Mouse (Mus musculus) liver, postnatal 0 days (tissue): Measurements from ENCODE around the gene Ppdpf. TPM values are rescaled to one million over a fixed set of nuclear protein-coding genes. Genes with fewer than 3 reads are reported as not detected.

ENCODE experiments used
- ATAC-seq: fragments of 200-750 bp; cut with Nextera tagmentation; 2 replicates; pipeline ENCODE4 v1.8.0; 2017; ENCODE audit warnings: mild to moderate bottlenecking, moderate library complexity
- DNase-seq: peaks from one replicate; pipeline ENCODE4 v3.0.0-alpha.2; 2016
- H3K27ac ChIP-seq: fragments of 300-500 bp; sonication (generic); 2 replicates; pipeline ENCODE4 v1.5.1; 2014; ENCODE audit warnings: antibody characterized with exemption, moderate library complexity, mild to moderate bottlenecking, low read depth
- H3K27me3 ChIP-seq: fragments of 300-500 bp; sonication (generic); 2 replicates; pipeline ENCODE4 v1.6.1; 2014; ENCODE audit warnings: low read length, control low read depth, mixed read lengths; ENCODE audit not compliant: insufficient read depth
- H3K36me3 ChIP-seq: fragments of 300-500 bp; sonication (generic); replicated peaks from 2 replicates; pipeline ENCODE4 v1.6.1; 2014; ENCODE audit warnings: mild to moderate bottlenecking, control low read depth, low read length, moderate library complexity, mixed read lengths; ENCODE audit not compliant: insufficient read depth
- H3K4me1 ChIP-seq: fragments of 300-500 bp; sonication (generic); 2 replicates; pipeline ENCODE4 v1.6.1; 2014; ENCODE audit warnings: antibody characterized with exemption, mild to moderate bottlenecking, control low read depth; ENCODE audit not compliant: insufficient read depth
- H3K4me2 ChIP-seq: fragments of 300-500 bp; sonication (generic); 2 replicates; pipeline ENCODE4 v1.6.1; 2014; ENCODE audit warnings: low read depth, mild to moderate bottlenecking, low read length, moderate library complexity, mixed read lengths
- H3K4me3 ChIP-seq: fragments of 300-500 bp; sonication (generic); 2 replicates; pipeline ENCODE4 v1.5.1; 2014; ENCODE audit warnings: low read depth, low read length
- H3K9ac ChIP-seq: fragments of 300-500 bp; sonication (generic); replicated peaks from 2 replicates; pipeline ENCODE4 v1.6.1; 2014; ENCODE audit warnings: mild to moderate bottlenecking, moderate library complexity
- H3K9me3 ChIP-seq: fragments of 300-500 bp; sonication (generic); 2 replicates; pipeline ENCODE4 v1.6.1; 2016; ENCODE audit warnings: mild to moderate bottlenecking, control low read depth, low read length, mixed read lengths
- CTCF ChIP-seq: sonication (generic); IDR thresholded peaks from 2 replicates; pipeline ENCODE4 v1.5.1; 2016; ENCODE audit warnings: antibody characterized with exemption, low read depth
- EP300 ChIP-seq: IDR thresholded peaks from 2 replicates; pipeline ENCODE4 v1.6.1; 2016; ENCODE audit warnings: antibody characterized with exemption, low read depth, mild to moderate bottlenecking
- WGBS: fragments of 180-500 bp; shearing (Covaris S2); extraction: QIAGEN DNeasy Blood & Tissue Kit; methylation state at CpG from one replicate; pipeline ENCODE4 v1.1.7; 2014; ENCODE audit not compliant: insufficient replicate concordance; 5-methylcytosine and 5-hydroxymethylcytosine counted together
- polyA plus RNA-seq: library from polyadenylated mRNA; unstranded; fragments of >200 nt; fragmentation: Nextera tagmentation; extraction: Ambion mirVana; gene quantifications from 2 replicates; pipeline ENCODE4 v1.2.1, GENCODE M21; 2015

Ppdpf gene
- polyA plus RNA-seq, 1 experiment from 2014 or later = 120 TPM

DNA sequence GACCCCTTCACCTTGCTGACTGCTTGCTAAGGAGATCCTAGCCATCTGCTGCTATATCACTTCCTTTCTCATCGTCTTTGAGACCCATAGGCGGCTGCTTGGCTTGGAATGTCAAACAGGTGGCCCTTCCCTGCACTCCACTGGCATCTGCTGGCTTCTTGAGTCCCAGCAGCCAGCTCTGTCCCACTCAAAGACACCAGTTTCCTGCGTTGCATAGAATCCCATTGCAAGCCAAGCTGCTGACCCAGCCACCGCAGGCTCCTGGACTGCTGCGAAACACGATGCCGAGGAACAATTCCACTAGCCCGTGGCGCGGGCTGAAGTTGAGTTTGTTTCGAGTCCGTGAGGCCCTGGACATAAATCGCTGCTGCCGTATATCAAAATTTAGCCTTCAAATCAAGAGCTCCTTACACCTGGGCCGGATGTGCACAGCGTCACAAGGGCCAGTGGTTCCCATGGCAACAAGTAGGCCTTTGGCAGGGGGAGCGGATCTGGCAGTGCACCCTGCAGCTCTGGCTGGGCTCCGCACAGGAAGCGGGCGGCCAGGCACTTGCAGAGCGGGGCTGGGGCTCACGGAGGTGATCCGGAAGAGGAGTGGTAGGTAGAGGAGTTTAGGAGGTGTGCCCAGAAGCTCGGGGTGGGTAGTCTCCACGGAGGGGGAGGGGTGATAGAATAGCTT lies 32.6 kb downstream of the Ppdpf start, which contains the start of gene Fndc11:
Gene Fndc11 (plus strand): TSS at position 476 of the 679 bp plus-strand sequence.
- no peaks in the 10 kb centered on the region for H3K36me3 ChIP-seq
- no peak for TF ChIP-seq EP300
- peak; percentile 29 for TF ChIP-seq CTCF
- WGBS = 4% methylated on average over 25 of the region's 25 CpGs
- peak; percentile 86 for ATAC-seq
- peak; percentile 72 for DNase-seq
- H3K4me2 ChIP-seq = peak within 1 kb of the TSS; percentile 62
- H3K27me3 ChIP-seq = no peaks in the 10 kb centered on the region
- peaks cover 14% of the 10 kb centered on the region for H3K4me1 ChIP-seq
- no peak within 1 kb of the TSS; the same call in 1 of the 2 replicates for H3K9ac ChIP-seq
- H3K27ac ChIP-seq = no peak within 1 kb of the TSS
- no peaks in the 10 kb centered on the region for H3K9me3 ChIP-seq
- peak within 1 kb of the TSS; percentile 1; the same call in 1 of the 2 replicates for H3K4me3 ChIP-seq

DNA sequence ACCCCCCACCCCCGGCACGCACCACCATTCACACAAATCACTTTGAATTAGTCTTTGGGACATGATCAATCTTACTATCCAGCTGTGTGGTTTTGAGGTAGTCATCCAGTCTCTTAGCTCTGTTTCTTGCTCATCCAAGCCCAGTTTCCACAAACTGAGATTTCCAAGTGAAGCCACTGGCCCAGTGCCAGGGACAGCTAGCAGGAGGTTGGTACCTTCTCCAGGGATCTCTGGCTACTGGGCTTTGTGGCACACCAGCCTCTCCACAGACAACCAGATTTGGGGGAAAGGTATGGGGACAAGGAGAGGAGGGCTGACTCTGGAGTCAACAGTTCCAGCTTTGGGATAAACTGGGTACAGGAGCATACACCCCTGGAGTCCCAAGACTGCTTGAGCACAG lies 33.3 kb downstream of the Ppdpf start:
- peak overlapping the region; percentile 1; the same call in 1 of the 2 replicates for H3K4me3 ChIP-seq
- no peak for TF ChIP-seq CTCF
- no peak for TF ChIP-seq EP300
- ATAC-seq (no peak), DNase-seq (no peak)
- 24% methylated on average over 2 of the region's 2 CpGs for WGBS
- H3K9me3 ChIP-seq = no peaks in the 10 kb centered on the region
- H3K27ac ChIP-seq = no peak overlapping the region
- peaks cover 16% of the 10 kb centered on the region for H3K4me1 ChIP-seq
- no peaks in the 10 kb centered on the region for H3K27me3 ChIP-seq
- H3K9ac ChIP-seq = no peak overlapping the region
- H3K36me3 ChIP-seq = no peaks in the 10 kb centered on the region
- peak overlapping the region; percentile 62 for H3K4me2 ChIP-seq

DNA sequence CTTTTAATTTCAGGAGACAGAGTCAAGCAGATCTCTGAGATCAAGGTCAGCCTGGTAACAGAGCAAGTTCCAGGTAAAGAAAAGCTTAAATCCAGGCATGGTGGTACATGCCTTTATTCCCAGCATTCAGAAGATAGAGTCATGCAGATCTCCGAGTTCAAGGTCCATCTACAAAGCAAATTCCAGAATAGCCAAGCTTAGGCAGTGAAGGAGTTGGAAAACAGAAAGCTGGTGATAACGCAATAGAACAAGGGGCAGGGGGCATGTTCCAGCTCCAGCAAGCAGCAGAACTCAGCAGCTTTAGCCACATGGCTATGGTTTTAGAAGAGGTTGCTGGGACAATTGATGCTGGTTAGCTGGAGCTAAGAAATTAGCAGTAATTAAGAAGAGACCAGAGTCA lies 37.9 kb downstream of the Ppdpf start:
- Histone ChIP-seq H3K4me3 (no peak overlapping the region), H3K27me3 (no peaks in the 10 kb centered on the region), H3K36me3 (peaks cover 36% of the 10 kb centered on the region), H3K4me2 (no peak overlapping the region), H3K9me3 (no peaks in the 10 kb centered on the region), H3K27ac (no peak overlapping the region), H3K4me1 (peaks cover 10% of the 10 kb centered on the region), H3K9ac (no peak overlapping the region)
- DNase-seq = no peak
- no peak for ATAC-seq
- no peak for TF ChIP-seq EP300
- TF ChIP-seq CTCF = no peak
- WGBS = 60% methylated on average over 2 of the region's 2 CpGs

DNA sequence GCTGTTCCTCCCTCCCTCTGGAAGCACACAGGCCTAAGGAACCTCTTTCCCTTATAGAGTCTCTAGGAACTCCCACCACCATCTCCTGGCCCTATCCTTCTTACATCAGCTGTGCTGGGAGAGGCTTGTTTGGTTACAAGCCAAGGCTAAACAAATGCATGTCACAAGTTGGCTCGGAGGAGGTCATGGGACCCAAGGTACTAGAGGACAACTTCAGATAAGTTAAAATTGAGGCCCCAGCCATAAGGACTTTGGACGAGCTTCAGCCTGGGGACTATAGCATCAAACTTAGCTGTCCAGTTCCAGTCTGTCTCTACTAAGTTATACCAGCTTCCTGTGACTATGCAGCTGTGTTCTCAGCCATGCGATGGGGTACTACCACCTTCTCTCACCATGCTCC lies 40.1 kb downstream of the Ppdpf start:
- no peak for ATAC-seq

DNA sequence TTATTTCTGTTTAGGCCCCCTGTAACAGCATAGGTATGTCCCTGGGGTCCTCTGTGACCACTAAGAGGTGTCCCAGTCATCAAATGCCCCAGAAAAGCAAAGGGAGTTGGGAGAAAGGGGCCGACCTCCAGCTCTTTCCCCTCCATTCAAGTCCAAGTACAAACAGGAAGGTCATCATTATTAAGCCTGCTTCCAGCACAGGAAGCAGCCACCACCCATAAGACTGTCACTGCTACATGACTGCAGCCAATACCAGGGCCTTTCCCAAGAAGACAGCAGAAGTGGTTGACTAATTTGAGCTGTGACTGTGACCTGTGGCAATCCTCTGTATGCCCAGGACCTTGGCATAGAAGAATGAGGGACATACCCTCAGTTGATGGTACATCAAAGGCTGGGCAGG lies 41.3 kb downstream of the Ppdpf start:
- TF ChIP-seq EP300 = no peak
- TF ChIP-seq CTCF = no peak
- H3K4me3 ChIP-seq = no peak overlapping the region
- no peak overlapping the region for H3K4me2 ChIP-seq
- no peak overlapping the region for H3K9ac ChIP-seq
- no peak overlapping the region for H3K27ac ChIP-seq
- no peaks in the 10 kb centered on the region for H3K27me3 ChIP-seq
- no peak for DNase-seq
- H3K9me3 ChIP-seq = no peaks in the 10 kb centered on the region
- H3K4me1 ChIP-seq = peaks cover 6% of the 10 kb centered on the region; the same call in 1 of the 2 replicates
- 56% methylated on average over 1 of the region's 1 CpGs for WGBS
- peaks cover 68% of the 10 kb centered on the region for H3K36me3 ChIP-seq
- no peak for ATAC-seq

More for the DNA sequence above, 40.1 kb downstream of the Ppdpf start:
- TF ChIP-seq EP300 (no peak), CTCF (no peak)
- Histone ChIP-seq H3K27me3 (no peaks in the 10 kb centered on the region), H3K9ac (no peak overlapping the region), H3K36me3 (peaks cover 55% of the 10 kb centered on the region), H3K4me3 (no peak overlapping the region), H3K9me3 (no peaks in the 10 kb centered on the region), H3K4me1 (peaks cover 6% of the 10 kb centered on the region; the same call in 1 of the 2 replicates), H3K27ac (no peak overlapping the region), H3K4me2 (no peak overlapping the region)
- no peak for DNase-seq
- 73% methylated on average over 3 of the region's 3 CpGs for WGBS

DNA sequence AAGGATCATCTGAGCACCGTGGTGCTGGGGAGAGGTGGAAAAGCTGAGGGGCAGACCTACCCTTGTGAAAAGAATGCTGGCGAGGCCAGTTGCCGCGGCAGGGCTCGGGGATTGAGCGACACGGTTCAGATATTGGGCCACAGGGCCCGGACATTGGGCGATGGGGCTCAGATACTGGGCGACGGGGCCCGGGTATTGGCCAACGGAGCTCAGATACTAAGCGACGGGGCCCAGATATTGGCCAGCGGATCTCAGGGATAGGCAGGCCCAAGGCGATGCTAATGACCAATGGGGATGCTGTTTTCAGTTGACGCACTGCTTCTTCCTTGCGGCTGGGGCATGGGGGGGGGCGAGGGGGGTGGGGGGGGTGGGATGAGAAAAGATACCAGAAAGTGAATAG lies 44.1 kb downstream of the Ppdpf start:
- 93% methylated on average over 20 of the region's 20 CpGs for WGBS
- H3K9me3 ChIP-seq = no peaks in the 10 kb centered on the region
- no peak overlapping the region for H3K4me2 ChIP-seq
- no peaks in the 10 kb centered on the region for H3K4me1 ChIP-seq
- H3K36me3 ChIP-seq = peaks cover 95% of the 10 kb centered on the region
- H3K27ac ChIP-seq = no peak overlapping the region
- no peaks in the 10 kb centered on the region for H3K27me3 ChIP-seq
- DNase-seq = no peak
- TF ChIP-seq CTCF (no peak), EP300 (no peak)
- H3K4me3 ChIP-seq = no peak overlapping the region
- ATAC-seq = no peak
- H3K9ac ChIP-seq = no peak overlapping the region
